Mouse (Mus musculus): ENCODE results near the gene Ank2.

DNA sequence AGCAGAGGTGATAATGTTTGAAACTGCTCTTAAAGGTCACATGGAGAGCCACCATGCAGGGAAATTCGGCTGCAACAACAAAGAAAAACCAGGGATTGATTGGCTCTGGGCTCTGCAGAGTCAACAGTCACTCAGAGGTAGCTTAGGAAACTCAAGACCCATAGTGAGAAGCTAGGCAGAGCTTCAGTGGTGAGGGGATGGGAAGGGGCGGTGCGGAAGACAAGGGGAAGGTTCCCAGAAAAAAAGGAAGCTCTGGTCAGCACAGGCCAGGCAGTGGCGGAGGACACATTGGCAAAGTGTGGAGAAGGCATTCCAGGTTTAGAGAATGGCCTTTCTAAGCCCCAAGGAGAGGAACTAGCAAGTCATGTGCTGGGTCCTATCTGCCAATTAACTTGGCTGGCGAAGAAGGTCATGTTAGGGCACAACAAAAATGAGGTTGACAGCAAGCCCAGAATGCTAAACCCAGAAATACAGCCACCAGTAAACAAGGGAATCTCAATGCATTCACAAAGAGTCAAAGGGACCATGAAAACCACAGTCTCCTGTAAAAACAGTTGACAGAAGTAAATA, 28.4 kb upstream of the Ank2 start:
- TF ChIP-seq CTCF (IDR thresholded peaks at IDR 0.05; ENCODE audit: low read depth) (no peak), EP300 (IDR thresholded peaks at IDR 0.05; ENCODE audit: low read depth) (no peak)

All from liver, postnatal 0 days (tissue).